ENCODE assay signal across 14 mouse cellular contexts in the genomic region with DNA sequence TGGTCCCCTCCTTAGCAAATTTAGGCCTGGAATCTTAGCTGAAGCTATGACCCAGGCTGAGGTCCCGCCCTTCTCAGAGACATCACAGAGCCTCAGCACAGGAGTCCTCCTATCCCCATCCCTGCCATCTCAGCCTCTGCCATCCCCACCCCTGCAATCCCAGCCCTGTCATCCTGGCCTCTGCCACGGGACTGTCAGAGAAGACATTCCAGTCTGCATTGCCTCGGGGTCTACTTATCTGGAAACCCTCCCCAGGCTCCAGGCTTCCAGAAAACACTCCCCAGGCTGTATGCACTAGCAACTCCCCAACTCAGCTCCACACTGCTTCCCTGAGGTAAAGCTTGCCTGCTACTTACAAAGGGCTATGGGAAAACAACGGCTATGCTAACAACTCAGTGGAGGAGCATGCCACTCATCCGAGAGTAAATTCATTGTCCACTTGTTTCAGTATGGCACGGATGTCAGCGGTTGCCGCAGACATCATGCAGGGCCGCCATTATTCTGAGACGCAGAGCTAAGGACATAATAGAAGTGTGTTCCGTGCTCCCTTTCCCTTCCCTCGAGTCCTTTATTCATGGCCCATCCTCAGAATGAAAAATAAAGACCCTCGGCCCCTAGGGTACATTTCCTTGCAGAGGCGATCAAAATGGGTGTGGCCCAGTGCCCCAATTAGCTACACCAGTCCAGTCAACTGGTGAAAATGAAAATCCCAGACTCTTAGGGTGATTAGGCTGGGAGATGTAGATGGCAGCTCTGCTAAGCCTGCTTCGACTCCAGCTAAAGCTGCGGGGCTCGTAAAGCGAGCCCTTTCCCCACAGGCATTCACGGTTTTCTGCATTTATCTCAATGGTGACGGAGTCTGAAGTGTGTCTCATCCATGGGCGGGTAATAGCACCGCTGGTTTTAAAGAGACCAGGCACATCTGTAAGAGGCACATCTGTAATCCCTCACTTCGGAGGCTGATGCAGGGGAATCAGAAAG. TPM values are rescaled to one million over a fixed set of nuclear protein-coding genes. Genes with fewer than 3 reads are reported as not detected.
DNase-seq lines count a peak whose midpoint lies in the region; ATAC-seq lines count a peak whose summit lies in the region.
"Had no signal": no experiment of that assay in that cellular context is flagged by ENCODE, and none has a peak within 500 bp of the region (broad histone marks: within the 10 kb centered on the region; RNA-seq: fewer than 3 reads in every experiment).

No protein-coding gene starts in this region.

- peak overlapping the region; percentile 38 for H3K4me3 ChIP-seq in forebrain, embryonic 10.5 days
- no peak overlapping the region for H3K4me3 ChIP-seq in hindbrain, embryonic 16.5 days (ENCODE audit: low read length)
- H3K4me3 ChIP-seq in liver, embryonic 12.5 days = no peak overlapping the region

- H3K4me1 ChIP-seq in forebrain, embryonic 10.5 days = peaks cover 35% of the 10 kb centered on the region
- peaks cover 16% of the 10 kb centered on the region for H3K4me1 ChIP-seq in hindbrain, embryonic 16.5 days (ENCODE audit: control insufficient read depth, insufficient read depth, low read depth, low read length)
- H3K4me1 ChIP-seq in liver, embryonic 12.5 days = no peaks in the 10 kb centered on the region; the same call in 1 of the 2 replicates

- no peaks in the 10 kb centered on the region for H3K36me3 ChIP-seq in forebrain, embryonic 10.5 days (replicated peaks)
- no peaks in the 10 kb centered on the region for H3K36me3 ChIP-seq in hindbrain, embryonic 16.5 days (ENCODE audit: control insufficient read depth, insufficient read depth, low read length)
- 0 out of 2 replicates have a peak, but pooled peaks cover 2% of the 10 kb centered on the region for H3K36me3 ChIP-seq in liver, embryonic 12.5 days

- WGBS in forebrain, embryonic 10.5 days = 42% methylated on average over 23 of the region's 23 CpGs
- WGBS in hindbrain, embryonic 16.5 days = 14% methylated on average over 23 of the region's 23 CpGs
- whole genome bisulfite sequencing in liver, embryonic 12.5 days (ENCODE audit: insufficient replicate concordance) = 66% methylated on average over 23 of the region's 23 CpGs

- H3K27me3 ChIP-seq in forebrain, embryonic 10.5 days (ENCODE audit: poor library complexity, severe bottlenecking) = no peaks in the 10 kb centered on the region
- no peaks in the 10 kb centered on the region for H3K27me3 ChIP-seq in hindbrain, embryonic 16.5 days (replicated peaks; ENCODE audit: control insufficient read depth, insufficient read depth, low read length)
- peaks cover 4% of the 10 kb centered on the region; the same call in 1 of the 2 replicates for H3K27me3 ChIP-seq in liver, embryonic 12.5 days (replicated peaks)

- peak overlapping the region; percentile 16 for H3K4me2 ChIP-seq in hindbrain, embryonic 16.5 days (ENCODE audit: low read length)
- H3K4me2 ChIP-seq in liver, embryonic 12.5 days = no peak overlapping the region
- H3K4me2 ChIP-seq: lung, embryonic 14.5 days had no signal

- ATAC-seq in hindbrain, embryonic 16.5 days = peak; percentile 65
- no peak for ATAC-seq in liver, embryonic 12.5 days
- ATAC-seq: activated CD4-positive, CD25-positive, alpha-beta regulatory T cell, adult 4 months had no signal

- peak overlapping the region; percentile 85 for H3K27ac ChIP-seq in forebrain, embryonic 10.5 days
- peak overlapping the region; percentile 45 for H3K27ac ChIP-seq in hindbrain, embryonic 16.5 days (ENCODE audit: low read depth, low read length)
- H3K27ac ChIP-seq in liver, embryonic 12.5 days = no peak overlapping the region

- peaks cover 9% of the 10 kb centered on the region; the same call in 1 of the 2 replicates for H3K9me3 ChIP-seq in forebrain, embryonic 10.5 days
- 0 out of 2 replicates have a peak, but pooled peaks cover 2% of the 10 kb centered on the region for H3K9me3 ChIP-seq in hindbrain, embryonic 16.5 days (ENCODE audit: control insufficient read depth, low read length)
- no peaks in the 10 kb centered on the region for H3K9me3 ChIP-seq in liver, embryonic 12.5 days (replicated peaks)

- peak; percentile 54 for DNase-seq in R1 (ENCODE audit: low read depth, low spot score)
- DNase-seq in forebrain, embryonic 10.5 days (ENCODE audit: extremely low spot score, low spot score) = peak; percentile 61
- peak; percentile 32 for DNase-seq in neural tube, embryonic 10.5 days (ENCODE audit: extremely low spot score, low spot score)
- no peak for DNase-seq in liver
- DNase-seq in c-Kit-positive CD71-positive TER-119-positive erythroid progenitor cells, embryonic 14.5 days (ENCODE audit: low spot score) = no peak
- DNase-seq in cerebellum, postnatal 10 days = no peak
- DNase-seq: cerebellum, adult 11 months; heart, postnatal 4 days; kidney, postnatal 14 days; lung, embryonic 14.5 days; right cerebral cortex, postnatal 4 days had no signal

- peak overlapping the region; percentile 33; the same call in 1 of the 2 replicates for H3K9ac ChIP-seq in hindbrain, embryonic 16.5 days (ENCODE audit: low read depth, low read length)
- no peak overlapping the region for H3K9ac ChIP-seq in liver, embryonic 12.5 days
- H3K9ac ChIP-seq: lung, embryonic 14.5 days had no signal

RNA-seq across cellular contexts. Expression of gene Sh3pxd2a, which starts 29.1 kb away (rescaled TPM):
- 1.5 and 1.8 TPM in 2 replicates for polyA plus RNA-seq in forebrain, embryonic 10.5 days (2016; fragmentation: Nextera tagmentation; extraction: Ambion mirVana)
- 1.8 and 2.2 TPM in 2 replicates for polyA plus RNA-seq in hindbrain, embryonic 16.5 days (2015; fragmentation: Nextera tagmentation; extraction: Ambion mirVana)
- 1.1 and 1.6 TPM in 2 replicates for polyA plus RNA-seq in liver, embryonic 12.5 days (2016; fragmentation: Nextera tagmentation; extraction: Ambion mirVana)

RNA-seq across cellular contexts. Expression of gene Stn1, which starts 44.0 kb away (rescaled TPM):
- 64.3 and 68.1 TPM in 2 replicates for polyA plus RNA-seq in forebrain, embryonic 10.5 days (2016; fragmentation: Nextera tagmentation; extraction: Ambion mirVana)
- 28.2 and 32.1 TPM in 2 replicates for polyA plus RNA-seq in hindbrain, embryonic 16.5 days (2015; fragmentation: Nextera tagmentation; extraction: Ambion mirVana)
- 17.4 TPM in 2 replicates for polyA plus RNA-seq in liver, embryonic 12.5 days (2016; fragmentation: Nextera tagmentation; extraction: Ambion mirVana)

Comparison
In these comparisons a context has a peak if more than half of its experiments do, and no peak if none do; other contexts are left out.
1. DNase-seq: peak in R1 (single experiment), forebrain, embryonic 10.5 days (single experiment) and neural tube, embryonic 10.5 days (single experiment); none in liver (single experiment), c-Kit-positive CD71-positive TER-119-positive erythroid progenitor cells, embryonic 14.5 days (single experiment) and cerebellum, postnatal 10 days (0 of 2).